Mouse (Mus musculus) ovary, postnatal 10 days (tissue): ENCODE results near the gene Fam234b.

ENCODE experiments used
- DNase-seq: peaks from one replicate; pipeline ENCODE4 v3.0.0; 2022; ENCODE audit warnings: low spot score

Fam234b gene

DNA sequence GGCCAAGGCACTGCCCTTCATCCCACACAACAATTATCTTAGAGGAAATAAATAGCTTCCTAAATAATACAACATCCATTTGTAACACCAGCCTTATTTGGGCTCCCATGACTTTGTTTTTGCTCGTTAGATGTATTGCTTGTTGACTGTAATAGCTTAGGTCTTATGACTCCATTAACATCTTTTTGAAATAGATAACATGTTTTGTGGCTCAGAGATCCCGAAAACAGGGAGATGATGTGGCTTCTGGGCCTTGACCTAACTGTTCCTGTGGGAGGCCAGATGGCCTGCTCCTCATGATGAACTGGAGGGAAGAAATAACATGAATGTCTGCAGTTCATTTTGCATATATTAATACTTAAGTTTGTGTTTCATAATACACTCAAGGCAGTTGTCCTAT, 74.0 kb downstream of the Fam234b start:
- no peak for DNase-seq

DNA sequence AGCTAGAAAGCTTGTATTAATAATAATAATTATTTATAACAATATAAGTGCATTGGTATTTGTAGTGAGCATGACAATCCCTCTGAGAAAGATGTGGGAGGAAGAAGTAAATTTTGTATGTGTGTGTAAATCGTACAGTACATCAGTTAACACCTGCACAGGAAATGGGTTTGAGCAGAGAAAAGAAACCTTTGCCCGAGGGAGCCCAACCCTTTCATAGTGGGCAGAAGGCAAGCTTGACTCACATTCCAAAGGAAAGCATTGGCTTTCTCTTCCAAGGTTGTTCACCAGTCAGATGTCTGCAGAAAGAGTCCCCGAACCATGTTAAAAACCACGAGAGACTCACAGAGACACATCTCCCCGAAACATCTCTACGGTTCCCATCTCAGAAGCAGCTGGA, 75.3 kb downstream of the Fam234b start:
- DNase-seq = no peak

GRCm38 (mm10) chr6:135275231-135275630, 77.5 kb downstream of the Fam234b start:
- no peak for DNase-seq

- no peak for DNase-seq
These were observed 78.9 kb downstream of the Fam234b start for GRCm38 (mm10) chr6:135276474-135277295.

GRCm38 (mm10) chr6:135278302-135278701, 80.5 kb downstream of the Fam234b start:
- DNase-seq = no peak

GRCm38 (mm10) chr6:135279286-135279685, 81.5 kb downstream of the Fam234b start:
- no peak for DNase-seq

GRCm38 (mm10) chr6:135279856-135280255, 82.1 kb downstream of the Fam234b start:
- DNase-seq = no peak

DNA sequence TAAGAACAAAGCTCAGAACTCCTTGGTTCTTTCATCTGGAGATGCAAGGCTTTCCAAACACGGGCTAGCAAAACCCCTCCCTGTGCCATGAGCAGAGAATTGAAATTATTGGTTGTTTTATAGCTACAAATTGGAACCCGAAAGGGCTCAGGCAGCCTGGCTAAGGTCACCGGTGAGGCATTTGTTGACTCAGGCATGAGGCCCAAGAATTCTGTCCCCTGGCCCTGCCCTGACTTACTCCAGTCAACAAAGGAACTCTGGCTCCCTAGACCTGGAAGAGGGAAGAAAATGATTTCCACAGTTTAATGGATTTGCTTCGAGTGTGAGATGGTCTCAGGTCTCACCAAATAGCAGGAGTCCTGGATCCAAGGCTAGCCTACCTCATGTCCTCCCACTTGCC, 94.6 kb downstream of the Fam234b start:
- DNase-seq = no peak

DNA sequence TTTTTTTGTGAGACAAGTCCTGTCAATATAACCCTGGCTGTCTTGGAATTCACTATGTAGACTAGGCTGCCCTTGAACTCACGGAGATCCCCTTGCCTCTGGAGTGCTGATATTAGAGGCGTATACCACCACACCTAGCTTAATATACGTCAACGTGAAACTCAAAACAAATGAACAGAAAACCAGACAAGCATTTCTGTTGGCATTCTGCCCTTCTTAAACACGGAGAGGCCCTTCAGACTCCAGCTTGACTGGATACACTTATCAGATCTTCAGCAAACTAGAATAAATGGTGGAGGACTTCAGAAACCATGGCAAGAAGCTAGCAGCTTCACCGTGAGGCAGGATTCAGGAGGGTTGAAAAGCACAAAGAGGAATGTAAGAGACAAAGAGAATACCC, 96.4 kb downstream of the Fam234b start:
- DNase-seq = no peak
